Mouse (Mus musculus): ENCODE data around the gene Slc22a15. TPM values are rescaled to one million over a fixed set of nuclear protein-coding genes. Genes with fewer than 3 reads are reported as not detected.

Gene Slc22a15
- polyA plus RNA-seq, 2 experiments from 2014 or later: 5.2 to 8.1 TPM

- no peak for ATAC-seq
Measured at GRCm38 (mm10) chr3:101916525-101916924, 7.7 kb downstream of the Slc22a15 start.

GRCm38 (mm10) chr3:101915048-101915801, 9.0 kb downstream of the Slc22a15 start:
- no peak for ATAC-seq

GRCm38 (mm10) chr3:101914266-101914665, 10.0 kb downstream of the Slc22a15 start:
- ATAC-seq: peak; percentile 56

GRCm38 (mm10) chr3:101912041-101912440, 12.2 kb downstream of the Slc22a15 start:
- ATAC-seq: no peak

GRCm38 (mm10) chr3:101907049-101907448, 17.2 kb downstream of the Slc22a15 start:
- no peak for ATAC-seq

GRCm38 (mm10) chr3:101904776-101905175, 19.5 kb downstream of the Slc22a15 start:
- ATAC-seq: no peak

- no peak for ATAC-seq
Measured at GRCm38 (mm10) chr3:101903091-101903490, 21.2 kb downstream of the Slc22a15 start.

GRCm38 (mm10) chr3:101902344-101902743, 21.9 kb downstream of the Slc22a15 start:
- no peak for ATAC-seq

GRCm38 (mm10) chr3:101897377-101897974, 26.8 kb downstream of the Slc22a15 start:
- no peak for ATAC-seq

- ATAC-seq: peak; percentile 79
Measured at GRCm38 (mm10) chr3:101896893-101897292, 27.4 kb downstream of the Slc22a15 start.

GRCm38 (mm10) chr3:101895376-101895910, 28.8 kb downstream of the Slc22a15 start:
- no peak for ATAC-seq

- no peak for ATAC-seq
Measured at GRCm38 (mm10) chr3:101885591-101885990, 38.7 kb downstream of the Slc22a15 start.

GRCm38 (mm10) chr3:101885041-101885440, 39.2 kb downstream of the Slc22a15 start:
- ATAC-seq: no peak

- peak; percentile 29 for ATAC-seq
Measured at GRCm38 (mm10) chr3:101883902-101884301, 40.4 kb downstream of the Slc22a15 start.

GRCm38 (mm10) chr3:101881721-101882120, 42.5 kb downstream of the Slc22a15 start:
- ATAC-seq: no peak

GRCm38 (mm10) chr3:101880818-101881217, 43.4 kb downstream of the Slc22a15 start:
- no peak for ATAC-seq

- no peak for ATAC-seq
Measured at GRCm38 (mm10) chr3:101878136-101878535, 46.1 kb downstream of the Slc22a15 start.

GRCm38 (mm10) chr3:101876459-101877285, 47.6 kb downstream of the Slc22a15 start:
- no peak for ATAC-seq

- ATAC-seq: no peak
Measured at GRCm38 (mm10) chr3:101875258-101875920, 48.9 kb downstream of the Slc22a15 start.

- ATAC-seq: no peak
Measured at GRCm38 (mm10) chr3:101873061-101873675, 51.1 kb downstream of the Slc22a15 start.

GRCm38 (mm10) chr3:101871951-101872350, 52.3 kb downstream of the Slc22a15 start:
- ATAC-seq: no peak

GRCm38 (mm10) chr3:101867001-101867421, 57.2 kb downstream of the Slc22a15 start:
- no peak for ATAC-seq

Measured in CD4-positive, CD25-positive, alpha-beta regulatory T cell, adult 4 months (primary cell).